Mouse (Mus musculus): ENCODE results near the gene Tas2r120.
"Not testable (repeated sequence)": the region's sequence is repeated elsewhere in the genome, so short reads cannot be mapped to it uniquely, and the experiment has no call there.

Tas2r120 gene

DNA sequence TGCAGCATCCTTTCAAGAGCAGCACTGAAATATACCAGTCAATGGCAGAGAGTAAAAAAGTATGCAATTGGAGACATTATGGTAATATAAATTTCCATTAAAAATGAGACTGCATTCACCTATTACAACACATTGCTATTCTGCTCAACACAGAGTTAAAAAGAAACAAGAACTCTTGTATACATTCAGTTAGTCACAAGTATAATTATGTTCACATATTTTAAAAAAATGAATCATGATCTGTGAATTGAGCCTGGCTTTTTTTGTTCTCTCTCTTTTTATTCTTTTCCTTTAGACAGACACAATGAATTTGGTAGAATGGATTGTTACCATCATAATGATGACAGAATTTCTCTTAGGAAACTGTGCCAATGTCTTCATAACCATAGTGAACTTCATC, at the start of gene Tas2r120:
TSS of gene Tas2r120 (plus strand) at position 301 of the 400 bp plus-strand sequence.
- no peak for DNase-seq (ENCODE audit: low spot score)

DNA sequence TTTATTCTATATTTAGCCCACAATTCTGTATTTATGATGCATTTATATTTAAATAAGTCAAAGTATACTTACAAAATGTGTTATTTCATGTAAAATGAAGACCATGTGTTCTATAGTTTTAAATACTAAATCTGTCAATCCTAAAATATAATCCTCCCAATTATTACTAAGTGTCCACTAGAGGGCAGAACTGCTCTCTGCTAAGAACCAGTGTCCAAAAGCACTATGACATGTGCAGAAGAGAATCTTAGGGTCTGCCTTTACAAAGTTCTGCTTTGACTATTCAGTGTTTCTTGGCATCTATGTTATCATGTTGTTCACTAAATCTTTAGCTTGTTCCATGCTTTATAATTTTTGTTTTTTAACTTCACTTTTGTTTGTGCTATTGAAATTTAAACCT, 7.4 kb upstream of the Tas2r120 start:
- DNase-seq (ENCODE audit: low spot score), result no peak

DNA sequence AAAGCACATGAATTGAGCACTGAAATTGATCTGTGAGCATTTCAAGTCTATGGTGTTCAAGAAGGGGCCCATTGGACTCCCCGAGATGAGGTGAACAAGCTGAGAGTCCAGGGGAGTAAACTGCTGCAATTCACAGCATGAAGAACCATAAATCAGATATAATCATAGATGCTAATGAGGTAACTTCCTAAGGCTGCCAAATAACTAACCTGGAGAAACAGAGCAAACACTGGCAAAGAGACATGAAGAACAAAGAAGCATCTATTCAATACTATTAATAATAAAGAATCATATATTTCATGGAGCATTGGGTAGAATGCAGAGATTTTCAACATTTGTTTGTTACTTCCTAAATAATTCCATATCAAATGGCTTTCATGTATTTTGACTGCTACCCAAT, 5.3 kb upstream of the Tas2r120 start, which contains the start of gene A630073D07Rik:
TSS of gene A630073D07Rik (minus strand) at position 101 of the 400 bp plus-strand sequence.
- DNase-seq (ENCODE audit: low spot score), result no peak

DNA sequence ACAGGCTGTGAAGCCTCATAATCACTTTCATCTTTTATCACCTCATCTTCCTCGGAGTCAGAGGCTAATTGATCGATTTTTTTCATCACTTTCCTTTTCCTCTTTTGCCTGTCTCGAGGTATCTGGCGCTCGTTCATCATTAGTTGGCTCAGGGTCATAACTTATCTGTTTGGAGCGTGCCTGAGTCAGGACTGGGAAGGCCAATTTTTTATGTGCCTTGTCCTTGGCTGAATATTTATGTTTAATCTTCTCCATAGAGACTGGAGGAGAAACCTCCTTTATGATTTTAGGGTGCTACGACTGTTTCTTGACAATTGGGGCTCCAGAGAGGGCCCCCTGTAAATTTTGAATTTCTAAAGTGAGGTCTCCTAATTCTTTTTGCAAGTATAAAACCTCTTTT, 34.8 kb downstream of the Tas2r120 start:
- not testable (repeated sequence) for DNase-seq (ENCODE audit: low spot score)

DNA sequence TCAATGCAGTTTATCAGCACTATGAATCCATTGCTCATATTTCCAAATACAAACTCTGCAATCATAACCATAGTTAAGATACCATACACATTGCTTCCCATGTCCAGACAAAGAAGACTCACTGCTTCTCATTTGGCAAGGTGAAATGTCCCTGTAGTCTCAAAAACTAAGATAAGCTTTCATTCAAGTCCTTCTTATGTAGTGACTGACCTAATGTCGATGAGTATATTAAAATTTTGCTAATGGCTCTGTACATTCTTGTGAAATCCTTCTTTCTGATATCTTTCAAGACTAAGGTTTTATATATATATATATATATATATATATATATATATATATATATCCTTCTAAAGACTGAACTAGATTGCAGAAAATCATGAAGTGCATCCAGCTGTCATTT, 44.2 kb downstream of the Tas2r120 start, which contains the start of gene Tas2r121:
TSS of gene Tas2r121 (minus strand) at position 101 of the 400 bp plus-strand sequence.
- no peak for DNase-seq (ENCODE audit: low spot score)
